Mouse (Mus musculus): ENCODE data around the gene Tpd52l2.
A peak's percentile ranks its signal among the peaks of the same experiment; 100 is the strongest.
"Not testable (repeated sequence)": the region's sequence is repeated elsewhere in the genome, so short reads cannot be mapped to it uniquely, and the experiment has no call there.

Gene Tpd52l2

GRCm38 (mm10) chr2:181487338-181488277 lies 9.3 kb upstream of the Tpd52l2 start:
- DNase-seq (ENCODE audit: low spot score in 2 of 2): no peak

GRCm38 (mm10) chr2:181491432-181492205 lies 5.3 kb upstream of the Tpd52l2 start:
- DNase-seq (ENCODE audit: low spot score in 2 of 2): no peak

DNA sequence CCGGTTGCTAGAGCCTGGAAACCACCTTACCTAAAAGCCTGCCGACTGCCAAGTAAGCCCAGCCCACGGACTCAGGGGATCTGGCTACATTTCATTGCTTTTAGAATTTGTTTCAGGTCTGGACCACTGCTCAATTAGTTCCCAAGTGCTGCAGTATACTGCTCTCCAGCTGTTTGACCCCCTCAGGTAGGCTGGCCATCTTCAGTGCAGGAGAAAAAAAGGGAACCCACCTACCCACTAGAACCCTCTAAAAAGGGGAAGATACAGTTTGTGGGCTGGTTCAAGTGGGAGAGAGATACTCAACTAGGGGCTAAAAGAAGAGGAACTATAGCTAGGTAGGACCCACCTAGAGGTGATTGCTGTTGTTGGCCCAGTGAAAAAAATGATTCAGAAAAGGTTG lies 4.7 kb upstream of the Tpd52l2 start:
- no peak for DNase-seq (ENCODE audit: low spot score in 2 of 2)

DNA sequence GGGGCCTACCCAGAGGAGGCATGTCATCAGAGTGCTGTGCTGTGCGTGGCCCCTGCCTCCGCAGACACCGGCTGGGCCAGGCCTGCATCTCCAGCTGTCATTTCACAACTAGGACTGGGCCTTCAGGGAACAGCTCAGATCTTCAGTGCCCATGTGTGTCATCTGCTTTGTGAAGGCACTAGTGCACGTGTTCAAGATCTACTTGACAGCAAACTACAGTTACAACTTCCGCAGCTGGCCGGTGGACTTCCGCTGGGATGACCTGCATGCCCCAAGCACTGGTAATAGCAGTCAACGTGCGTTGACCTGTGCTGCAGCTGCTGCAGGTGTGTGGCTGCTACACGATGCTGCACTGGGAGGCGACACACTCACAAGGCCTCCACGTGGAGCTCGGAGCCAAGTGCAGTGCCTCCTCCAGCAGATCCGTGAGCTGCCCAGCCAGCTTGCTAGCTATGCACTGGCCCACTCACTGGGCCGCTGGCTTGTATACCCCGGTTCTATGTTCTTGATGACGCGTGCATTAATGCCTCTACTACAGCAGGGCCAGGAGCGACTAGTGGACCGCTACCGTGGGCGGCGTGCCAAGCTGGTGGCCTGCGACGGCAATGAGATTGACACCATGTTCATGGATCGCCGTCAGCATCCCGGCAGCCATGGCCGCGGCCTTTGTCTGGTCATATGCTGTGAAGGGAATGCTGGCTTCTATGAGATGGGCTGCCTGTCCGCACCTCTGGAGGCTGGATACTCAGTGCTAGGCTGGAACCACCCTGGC lies 3.6 kb upstream of the Tpd52l2 start, which contains the start of gene Abhd16b:
Gene Abhd16b (plus strand): TSS at position 51 of the 772 bp plus-strand sequence.
- DNase-seq (ENCODE audit: low spot score in 2 of 2): peak in 1 of 2 experiments; percentile 17

DNA sequence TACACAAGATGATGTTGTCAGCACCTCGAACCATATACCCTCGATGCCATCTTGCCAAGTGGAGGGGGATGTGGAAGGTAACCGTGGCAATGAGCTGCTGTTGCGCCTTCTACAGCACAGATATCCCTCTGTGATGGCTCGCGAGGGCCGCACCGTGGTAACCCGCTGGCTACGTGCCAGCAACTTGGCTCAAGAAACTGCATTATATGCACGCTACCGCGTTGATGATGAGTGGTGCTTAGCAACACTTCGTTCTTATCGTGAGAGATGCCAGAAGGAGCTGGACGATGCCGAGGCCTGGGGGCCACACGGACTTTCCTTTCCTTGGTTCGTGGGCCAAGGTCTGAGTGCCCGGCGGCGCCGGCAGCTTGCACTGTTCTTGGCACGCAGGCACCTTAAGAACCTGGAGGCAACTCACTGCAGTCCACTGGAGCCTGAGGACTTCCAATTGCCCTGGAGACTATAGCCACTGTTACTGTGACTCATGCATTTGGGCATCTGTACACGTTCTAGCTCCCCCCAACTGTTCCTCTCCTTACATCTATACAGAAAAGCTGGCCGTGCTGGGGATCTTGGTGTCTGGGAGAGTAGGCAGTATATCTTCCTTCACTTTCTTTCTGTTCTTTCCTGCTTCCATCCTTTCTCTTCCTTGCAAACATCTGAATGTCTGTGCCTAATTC lies 2.5 kb upstream of the Tpd52l2 start:
- DNase-seq (ENCODE audit: low spot score in 2 of 2): no peak

GRCm38 (mm10) chr2:181495845-181496244 lies 1.1 kb upstream of the Tpd52l2 start:
- DNase-seq (ENCODE audit: low spot score in 2 of 2): not testable (repeated sequence)

GRCm38 (mm10) chr2:181496281-181496680 lies 661 bp upstream of the Tpd52l2 start:
- DNase-seq (ENCODE audit: low spot score in 2 of 2): peak; percentile 47 to 58

DNA sequence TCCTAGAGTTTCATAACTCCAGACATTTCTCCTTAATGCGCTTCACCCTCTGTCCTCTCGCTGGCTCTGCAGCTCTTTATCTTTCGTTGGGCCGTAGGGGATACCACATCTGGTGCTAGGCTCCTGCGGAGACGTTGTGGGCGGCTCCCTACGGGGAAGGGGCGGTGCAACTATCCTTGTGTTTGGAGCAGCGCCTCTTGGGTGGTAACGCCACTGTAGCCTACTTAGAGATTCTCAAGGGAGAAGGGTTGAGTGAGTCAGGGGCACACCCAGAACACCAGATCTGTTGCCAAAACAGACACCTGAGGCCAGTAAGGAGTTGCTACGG lies 570 bp downstream of the Tpd52l2 start:
- DNase-seq (ENCODE audit: low spot score in 2 of 2): peak in 1 of 2 experiments; percentile 41

DNA sequence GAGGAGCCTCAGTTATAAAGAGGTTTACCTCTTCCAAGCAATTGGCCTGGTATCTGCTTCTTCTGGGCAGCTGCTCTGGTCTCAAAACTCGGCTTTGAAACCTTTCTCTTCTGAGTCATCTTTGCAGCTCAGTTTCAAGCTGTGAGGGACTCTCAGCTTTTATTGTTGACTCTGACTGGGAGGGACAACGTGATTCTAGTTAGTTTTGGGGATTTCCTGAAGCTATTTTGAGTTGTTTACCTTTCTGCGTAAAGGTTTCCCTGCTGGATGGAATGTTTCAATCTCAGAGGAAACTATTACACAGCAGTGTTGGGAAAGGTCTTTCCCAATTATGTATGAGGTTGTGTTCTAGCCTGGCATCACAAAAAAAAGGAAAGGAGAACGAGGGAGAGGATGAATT lies 1.7 kb downstream of the Tpd52l2 start:
- no peak for DNase-seq (ENCODE audit: low spot score in 2 of 2)

DNA sequence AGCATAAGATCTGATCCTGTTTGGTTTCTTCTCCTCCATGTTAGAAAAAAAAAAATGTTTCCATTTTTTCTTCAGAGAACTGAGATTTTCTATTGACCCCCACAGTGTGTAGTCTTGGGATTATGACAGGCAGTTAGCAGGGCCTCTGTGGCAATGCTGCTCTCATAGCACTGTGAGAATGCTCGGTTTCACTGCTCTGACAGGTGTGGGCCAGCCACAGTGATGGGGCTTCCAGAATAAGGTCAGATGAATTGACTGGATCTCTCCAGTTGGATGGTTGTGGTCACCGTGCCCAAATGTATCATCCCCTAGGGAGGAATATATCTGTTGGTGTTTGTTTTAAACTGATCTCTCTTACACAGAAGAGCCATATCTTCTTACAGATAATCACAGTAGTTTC lies 12.2 kb downstream of the Tpd52l2 start:
- DNase-seq (ENCODE audit: low spot score in 2 of 2): no peak

- DNase-seq (ENCODE audit: low spot score in 2 of 2): no peak
These were observed 14.3 kb downstream of the Tpd52l2 start for GRCm38 (mm10) chr2:181511231-181511630.

GRCm38 (mm10) chr2:181519201-181519600 lies 22.3 kb downstream of the Tpd52l2 start:
- DNase-seq (ENCODE audit: low spot score in 2 of 2): no peak

GRCm38 (mm10) chr2:181520118-181520935 lies 23.4 kb downstream of the Tpd52l2 start, which contains the start of gene Dnajc5:
Dnajc5 (plus strand) TSS chr2:181520485.
- DNase-seq (ENCODE audit: low spot score in 2 of 2): peak; percentile 98

DNA sequence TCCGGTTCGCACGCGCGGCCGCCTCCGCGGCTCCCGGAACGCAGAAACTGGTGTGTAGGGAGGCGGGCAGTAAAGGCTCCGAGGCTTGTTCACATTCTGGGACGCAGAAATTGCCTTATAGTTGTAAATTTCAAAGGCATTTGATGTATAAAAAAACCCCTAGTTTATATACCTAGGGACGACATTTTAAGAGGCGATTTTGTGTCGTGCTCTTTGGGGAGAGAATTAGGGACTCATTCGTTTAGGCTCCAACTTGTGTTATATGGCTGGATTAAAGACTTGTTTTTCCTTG lies 23.9 kb downstream of the Tpd52l2 start:
- DNase-seq (ENCODE audit: low spot score in 2 of 2): no peak

- no peak for DNase-seq (ENCODE audit: low spot score in 2 of 2)
These were observed 24.5 kb downstream of the Tpd52l2 start for GRCm38 (mm10) chr2:181521491-181521890.

DNA sequence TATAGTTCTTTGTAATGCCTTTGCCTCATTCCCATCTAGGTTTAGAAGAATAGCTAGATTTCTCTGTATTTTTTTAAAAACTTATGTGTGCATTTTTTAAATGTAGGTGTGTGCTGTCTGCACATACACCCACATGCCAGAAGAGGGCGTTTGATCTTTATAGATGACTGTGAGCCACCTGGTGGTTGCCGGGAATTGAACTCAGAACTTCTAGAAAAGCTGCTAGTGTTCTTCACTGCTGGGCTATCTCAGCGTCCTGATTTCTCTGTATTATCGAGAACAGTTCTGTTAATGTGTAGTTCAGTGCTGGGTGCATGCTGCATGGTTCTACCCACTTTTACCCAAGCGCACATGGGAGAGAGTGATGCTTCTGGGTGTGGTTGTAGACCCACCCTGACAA lies 25.9 kb downstream of the Tpd52l2 start:
- DNase-seq (ENCODE audit: low spot score in 2 of 2): no peak

- DNase-seq (ENCODE audit: low spot score in 2 of 2): no peak
These were observed 28.6 kb downstream of the Tpd52l2 start for GRCm38 (mm10) chr2:181525526-181525925.

DNA sequence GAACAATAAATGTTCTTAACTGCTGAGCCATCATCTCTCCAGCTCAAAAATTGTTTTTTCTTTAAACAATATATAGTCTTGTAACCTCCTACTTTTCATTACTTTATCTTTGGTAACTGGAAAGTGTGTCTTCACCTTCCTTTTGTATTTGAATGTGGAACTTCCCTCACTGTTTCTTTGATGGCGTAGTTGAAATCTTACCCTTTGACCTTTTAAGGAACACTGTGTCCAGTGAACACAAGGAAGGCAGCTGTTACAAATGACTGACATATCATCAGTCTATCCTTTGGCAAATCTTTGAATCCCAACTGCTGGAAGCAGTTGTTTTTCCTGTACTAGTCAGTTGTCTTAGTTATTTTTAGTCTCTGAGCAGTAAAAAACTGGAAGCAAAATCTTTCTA lies 32.1 kb downstream of the Tpd52l2 start:
- no peak for DNase-seq (ENCODE audit: low spot score in 2 of 2)

DNA sequence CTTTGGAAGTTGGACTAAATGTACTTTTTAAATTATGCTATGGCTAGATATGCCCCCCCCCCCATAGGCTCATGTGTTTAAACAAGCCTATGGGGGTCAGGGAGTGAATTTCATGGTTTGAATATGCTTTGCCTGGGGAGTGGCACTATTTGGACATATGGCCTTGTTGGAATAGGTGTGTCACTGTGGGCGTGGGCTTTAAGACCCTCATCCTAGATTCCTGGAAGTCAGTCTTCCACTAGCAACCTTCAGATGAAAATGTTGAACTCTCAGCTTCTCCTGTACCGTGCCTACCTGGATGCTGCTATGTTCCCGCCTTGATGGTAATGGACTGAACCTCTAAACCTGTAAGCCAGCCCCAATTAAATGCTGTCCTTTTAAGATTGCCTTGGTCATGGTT lies 35.6 kb downstream of the Tpd52l2 start:
- no peak for DNase-seq (ENCODE audit: low spot score in 2 of 2)

DNA sequence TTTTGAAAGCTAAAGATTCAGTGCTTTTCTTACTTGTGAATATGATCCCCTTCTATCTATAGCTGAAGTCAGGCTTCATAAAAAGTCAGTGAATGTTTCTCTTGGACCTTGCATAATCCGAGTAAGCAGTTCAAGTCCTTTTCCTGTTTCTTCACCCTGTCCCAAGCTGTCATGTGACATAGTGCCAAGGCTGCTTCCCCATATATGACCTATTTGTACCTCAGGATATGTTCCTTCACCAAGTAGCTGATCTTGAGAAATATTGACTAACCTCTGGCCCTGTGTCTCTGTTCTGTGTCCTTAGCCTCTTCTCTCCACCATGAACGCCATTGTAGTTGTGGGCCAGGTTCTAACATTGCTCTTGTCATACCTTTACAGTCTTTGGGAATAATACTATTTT lies 39.5 kb downstream of the Tpd52l2 start:
- DNase-seq (ENCODE audit: low spot score in 2 of 2): no peak

Measured in frontal cortex, postnatal 10 days (tissue).